Mouse (Mus musculus) G1E (cell line): Measurements from ENCODE around the gene Fam89a. TPM values are rescaled to one million over a fixed set of nuclear protein-coding genes. Genes with fewer than 3 reads are reported as not detected.

Source experiments
- ATAC-seq: 2 replicates; pipeline ENCODE4 v1.8.0; 2016; ENCODE audit warnings: mild to moderate bottlenecking; ENCODE audit not compliant: insufficient number of reproducible peaks, poor library complexity, low FRiP score, severe bottlenecking; ENCODE audit errors: extremely low read depth
- DNase-seq: peaks from one replicate; pipeline ENCODE4 v3.0.0; 2012; ENCODE audit warnings: low spot score
- H3K27me3 ChIP-seq: 2 replicates; pipeline ENCODE4 v1.6.1; 2012; ENCODE audit warnings: mild to moderate bottlenecking, low read length, inconsistent platforms; ENCODE audit not compliant: insufficient read depth
- H3K36me3 ChIP-seq: replicated peaks from 2 replicates; pipeline ENCODE3; 2012; ENCODE audit warnings: mild to moderate bottlenecking, inconsistent platforms
- H3K4me1 ChIP-seq: 2 replicates; pipeline ENCODE4 v1.6.1; 2012; ENCODE audit warnings: low read depth, low read length, inconsistent platforms, mixed read lengths; ENCODE audit not compliant: insufficient read depth
- H3K4me3 ChIP-seq: 2 replicates; pipeline ENCODE4 v1.5.1; 2012; ENCODE audit warnings: low read depth, mild to moderate bottlenecking, inconsistent platforms, low read length, moderate library complexity, mixed read lengths
- H3K9me3 ChIP-seq: replicated peaks from 2 replicates; pipeline ENCODE4 v1.6.1; 2012; ENCODE audit warnings: inconsistent platforms
- CTCF ChIP-seq: IDR thresholded peaks from 2 replicates; pipeline ENCODE4 v1.5.1; 2012; ENCODE audit warnings: low read depth, low read length, inconsistent platforms, mixed read lengths
- GATA1 ChIP-seq: IDR thresholded peaks from 2 replicates; pipeline ENCODE4 v1.6.1; 2012; ENCODE audit warnings: borderline replicate concordance, low read length, inconsistent platforms, mixed read lengths
- GATA2 ChIP-seq: IDR thresholded peaks from 2 replicates; pipeline ENCODE4 v1.6.1; 2012; ENCODE audit warnings: low read depth, low read length, inconsistent platforms, borderline replicate concordance
- POLR2AphosphoS5 ChIP-seq: IDR thresholded peaks from 2 replicates; pipeline ENCODE4 v1.6.1; 2012; ENCODE audit warnings: low read depth, low read length, inconsistent platforms; ENCODE audit not compliant: insufficient replicate concordance
- TAL1 ChIP-seq: conservative IDR thresholded peaks from 2 replicates; pipeline ENCODE4 v1.6.1; 2012; ENCODE audit warnings: low read depth, low read length, inconsistent platforms, mixed read lengths
- polyA plus RNA-seq: library from polyadenylated mRNA; stranded (reverse); fragments of >175 nt; gene quantifications from 2 replicates; pipeline ENCODE4 v1.2.3, GENCODE M21; 2012
- total RNA-seq, 2 experiments: library from RNA; stranded (forward) in 1 of 2; stranded (reverse) in 1 of 2; fragments of 200-1000 nt in 1 of 2; fragments of >200 nt in 1 of 2; fragmentation: Nextera tagmentation in 1 of 2; gene quantifications; 2 replicates each; pipeline ENCODE4 v1.2.3; 2014 to 2017

Gene Fam89a
- total and polyA plus RNA-seq, 3 experiments = not detected

GRCm38 (mm10) chr8:124720938-124721861 lies 30.4 kb downstream of the Fam89a start:
- Histone ChIP-seq H3K4me1 (peaks cover 29% of the 10 kb centered on the region), H3K27me3 (no peaks in the 10 kb centered on the region), H3K4me3 (peak overlapping the region; percentile 97), H3K9me3 (no peaks in the 10 kb centered on the region), H3K36me3 (peaks cover 47% of the 10 kb centered on the region)
- TF ChIP-seq POLR2AphosphoS5 (no peak), CTCF (no peak), GATA1 (no peak), GATA2 (no peak), TAL1 (no peak)
- DNase-seq = peak; percentile 42
- ATAC-seq = peak; percentile 36

GRCm38 (mm10) chr8:124720133-124720532 lies 31.5 kb downstream of the Fam89a start:
- Histone ChIP-seq H3K27me3 (no peaks in the 10 kb centered on the region), H3K9me3 (no peaks in the 10 kb centered on the region), H3K4me3 (peak overlapping the region; percentile 97; the same call in 1 of the 2 replicates), H3K4me1 (peaks cover 29% of the 10 kb centered on the region), H3K36me3 (peaks cover 50% of the 10 kb centered on the region)
- DNase-seq = peak; percentile 16
- no peak for ATAC-seq
- TF ChIP-seq GATA1 (no peak), TAL1 (no peak), POLR2AphosphoS5 (no peak), GATA2 (no peak), CTCF (no peak)

GRCm38 (mm10) chr8:124715736-124716135 lies 35.9 kb downstream of the Fam89a start:
- no peak for TF ChIP-seq GATA1
- TF ChIP-seq POLR2AphosphoS5 = no peak
- Histone ChIP-seq H3K4me3 (no peak overlapping the region), H3K9me3 (no peaks in the 10 kb centered on the region), H3K27me3 (no peaks in the 10 kb centered on the region), H3K36me3 (peaks cover 77% of the 10 kb centered on the region), H3K4me1 (peaks cover 12% of the 10 kb centered on the region)
- DNase-seq (no peak), ATAC-seq (no peak)

GRCm38 (mm10) chr8:124713207-124713606 lies 38.4 kb downstream of the Fam89a start:
- DNase-seq (no peak), ATAC-seq (no peak)
- H3K36me3 ChIP-seq = peaks cover 88% of the 10 kb centered on the region

GRCm38 (mm10) chr8:124705823-124706222 lies 45.8 kb downstream of the Fam89a start:
- peaks cover 90% of the 10 kb centered on the region for H3K36me3 ChIP-seq
- ATAC-seq (no peak), DNase-seq (no peak)
- H3K4me1 ChIP-seq = no peaks in the 10 kb centered on the region
- no peaks in the 10 kb centered on the region for H3K9me3 ChIP-seq
- TF ChIP-seq CTCF (no peak), GATA2 (no peak), GATA1 (no peak), TAL1 (no peak), POLR2AphosphoS5 (no peak)
- no peak overlapping the region for H3K4me3 ChIP-seq
- no peaks in the 10 kb centered on the region for H3K27me3 ChIP-seq

More at GRCm38 (mm10) chr8:124713207-124713606, 38.4 kb downstream of the Fam89a start:
- no peaks in the 10 kb centered on the region for H3K9me3 ChIP-seq
- no peaks in the 10 kb centered on the region for H3K4me1 ChIP-seq
- no peak overlapping the region for H3K4me3 ChIP-seq
- no peaks in the 10 kb centered on the region for H3K27me3 ChIP-seq
- TF ChIP-seq GATA1 (no peak), TAL1 (no peak), CTCF (no peak), GATA2 (no peak), POLR2AphosphoS5 (no peak)

- no peaks in the 10 kb centered on the region for H3K27me3 ChIP-seq
- no peaks in the 10 kb centered on the region for H3K4me1 ChIP-seq
- H3K9me3 ChIP-seq = no peaks in the 10 kb centered on the region
- ATAC-seq (no peak), DNase-seq (no peak)
- H3K36me3 ChIP-seq = peaks cover 91% of the 10 kb centered on the region
- no peak overlapping the region for H3K4me3 ChIP-seq
- TF ChIP-seq CTCF (no peak), POLR2AphosphoS5 (no peak), GATA2 (no peak), TAL1 (no peak), GATA1 (no peak)
These were observed 47.3 kb downstream of the Fam89a start for GRCm38 (mm10) chr8:124704376-124704775.
